Mouse (Mus musculus): ENCODE data around the gene Dnajb4.

DNA sequence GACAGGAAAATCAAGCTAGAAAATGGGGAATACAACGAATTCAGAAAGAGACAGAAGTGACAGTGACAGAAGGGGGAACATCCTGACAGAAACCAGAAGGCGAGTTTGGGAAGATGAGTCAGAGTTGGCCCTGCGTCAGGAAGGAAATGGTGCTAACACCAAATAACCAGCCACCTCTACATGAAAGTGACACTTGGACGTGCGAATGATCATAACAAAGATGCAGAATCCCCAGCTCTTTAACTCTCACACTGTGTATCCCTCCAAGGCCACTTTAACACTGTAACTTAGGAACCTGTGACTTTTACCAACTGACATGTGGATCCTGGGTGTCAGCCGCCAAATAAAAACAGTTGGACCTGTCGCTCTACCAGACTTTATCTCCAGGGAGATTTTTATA lies 60.7 kb downstream of the Dnajb4 start:
- TF ChIP-seq POLR2A (IDR thresholded peaks at IDR 0.05; ENCODE audit: borderline replicate concordance, control insufficient read depth, low read depth, low read length) (no peak), CTCF (IDR thresholded peaks at IDR 0.05; ENCODE audit: control insufficient read depth, insufficient read depth, low read length) (no peak)

All from bone marrow, adult 2 months (tissue).